Mouse (Mus musculus): ENCODE measurements around the gene Gm14862. TPM values are rescaled to one million over a fixed set of nuclear protein-coding genes. Genes with fewer than 3 reads are reported as not detected.

Gene Gm14862
- polyA plus RNA-seq (2021; fragmentation: Nextera tagmentation): not detected in 2 replicates
- long read RNA-seq, experiment 1: 0 reads
- long read RNA-seq, experiment 2: 0 reads

GRCm38 (mm10) chrX:9256766-9257165 lies at the start of gene Gm14862:
TSS of gene Gm14862 (minus strand) at chrX:9256899.

GRCm38 (mm10) chrX:9283464-9283863 lies 26.8 kb upstream of the Gm14862 start, which contains the start of gene H2al1m:
TSS of gene H2al1m (plus strand) at chrX:9283764.

GRCm38 (mm10) chrX:9272460-9273361 lies 16.0 kb upstream of the Gm14862 start, which contains the start of gene Xk:
TSS of gene Xk (plus strand) at chrX:9272756.

Other genes starting within 250 kb of the Gm14862 start
- not detected in 2 replicates for gene Fthl17e, start 223.4 kb downstream of the Gm14862 start, polyA plus RNA-seq (2021; fragmentation: Nextera tagmentation)
- not detected in 2 replicates for gene Fthl17f, start 193.9 kb downstream of the Gm14862 start, polyA plus RNA-seq (2021; fragmentation: Nextera tagmentation)
- gene 4930402K13Rik, start 152.3 kb downstream of the Gm14862 start, polyA plus RNA-seq (2021; fragmentation: Nextera tagmentation): not detected in 2 replicates
- 1.8 and 1.9 TPM in 2 replicates for gene Lancl3, start 57.0 kb downstream of the Gm14862 start, polyA plus RNA-seq (2021; fragmentation: Nextera tagmentation)
- gene Xk, start 15.9 kb upstream of the Gm14862 start, polyA plus RNA-seq (2021; fragmentation: Nextera tagmentation): 4.6 and 5.4 TPM in 2 replicates
- gene H2al1m, start 26.9 kb upstream of the Gm14862 start, polyA plus RNA-seq (2021; fragmentation: Nextera tagmentation): not detected in 2 replicates
- gene H2al1k, start 93.7 kb upstream of the Gm14862 start, polyA plus RNA-seq (2021; fragmentation: Nextera tagmentation): not detected in 2 replicates
- 0.35 and 0.44 TPM in 2 replicates for gene Cybb, start 230.9 kb upstream of the Gm14862 start, polyA plus RNA-seq (2021; fragmentation: Nextera tagmentation)

All from layer of hippocampus, adult 6 months (tissue).